Mouse (Mus musculus): ENCODE measurements around the gene Tpgs1. TPM values are rescaled to one million over a fixed set of nuclear protein-coding genes. Genes with fewer than 3 reads are reported as not detected.

Tpgs1 gene
- 153 and 198 TPM in 2 replicates for polyA plus RNA-seq (2021; fragmentation: Nextera tagmentation)
- long read RNA-seq, experiment 1, transcript Tpgs1-201 (2 exons, 1,143 nt): major isoform, 187 of 195 reads
- long read RNA-seq, experiment 1, partial matches to known transcripts: 0 of 195 reads
- long read RNA-seq, experiment 1, other reads (novel, unspliced or antisense): 5 of 195 reads
- long read RNA-seq, experiment 2, transcript Tpgs1-201 (2 exons, 1,143 nt): major isoform, 225 of 253 reads
- long read RNA-seq, experiment 2, transcript Tpgs1-202 (2 exons, 368 nt): minor isoform, 5 of 253 reads
- long read RNA-seq, experiment 2, partial matches to known transcripts: 0 of 253 reads
- long read RNA-seq, experiment 2, other reads (novel, unspliced or antisense): 21 of 253 reads

DNA sequence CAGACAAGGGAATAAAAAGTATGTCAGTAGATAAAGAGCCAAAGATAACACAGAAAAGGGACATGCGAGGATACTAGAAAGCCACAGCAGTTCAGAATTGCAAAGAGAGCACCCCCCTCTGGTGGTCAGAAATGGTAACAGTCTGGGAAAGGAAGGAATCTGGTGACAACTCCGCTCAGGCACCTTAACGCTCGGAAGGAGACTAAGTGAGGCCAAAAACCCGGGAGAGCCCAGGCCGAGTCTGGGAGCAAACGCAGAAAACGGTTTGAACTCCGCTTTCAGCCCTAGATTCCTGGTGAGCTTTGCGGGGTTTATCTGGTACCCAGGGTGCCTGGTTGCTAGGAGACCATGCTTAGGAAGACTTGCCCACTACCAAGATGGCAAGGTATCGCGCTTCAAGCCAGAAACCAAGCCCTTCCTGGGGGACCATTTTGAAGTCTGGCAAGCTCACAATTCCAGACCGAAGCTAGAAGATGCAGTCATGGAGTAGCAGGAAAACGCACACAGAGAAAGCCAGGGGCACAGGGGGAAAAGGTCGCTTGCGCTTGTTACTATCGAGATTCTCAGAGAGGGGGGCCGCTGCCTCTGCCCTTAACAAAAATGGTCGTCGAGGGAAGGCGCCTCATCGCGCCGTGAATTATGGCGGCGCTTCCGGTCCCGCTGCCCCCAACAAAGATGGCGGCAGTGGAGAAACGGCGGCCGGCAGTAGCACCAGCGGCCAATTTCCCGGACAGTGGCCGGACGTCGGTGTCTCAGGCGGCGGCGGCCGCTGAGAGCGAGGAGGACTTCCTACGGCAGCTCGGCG, at the start of gene Tpgs1:
Gene Tpgs1 (plus strand): TSS at position 599 of the 805 bp plus-strand sequence.

DNA sequence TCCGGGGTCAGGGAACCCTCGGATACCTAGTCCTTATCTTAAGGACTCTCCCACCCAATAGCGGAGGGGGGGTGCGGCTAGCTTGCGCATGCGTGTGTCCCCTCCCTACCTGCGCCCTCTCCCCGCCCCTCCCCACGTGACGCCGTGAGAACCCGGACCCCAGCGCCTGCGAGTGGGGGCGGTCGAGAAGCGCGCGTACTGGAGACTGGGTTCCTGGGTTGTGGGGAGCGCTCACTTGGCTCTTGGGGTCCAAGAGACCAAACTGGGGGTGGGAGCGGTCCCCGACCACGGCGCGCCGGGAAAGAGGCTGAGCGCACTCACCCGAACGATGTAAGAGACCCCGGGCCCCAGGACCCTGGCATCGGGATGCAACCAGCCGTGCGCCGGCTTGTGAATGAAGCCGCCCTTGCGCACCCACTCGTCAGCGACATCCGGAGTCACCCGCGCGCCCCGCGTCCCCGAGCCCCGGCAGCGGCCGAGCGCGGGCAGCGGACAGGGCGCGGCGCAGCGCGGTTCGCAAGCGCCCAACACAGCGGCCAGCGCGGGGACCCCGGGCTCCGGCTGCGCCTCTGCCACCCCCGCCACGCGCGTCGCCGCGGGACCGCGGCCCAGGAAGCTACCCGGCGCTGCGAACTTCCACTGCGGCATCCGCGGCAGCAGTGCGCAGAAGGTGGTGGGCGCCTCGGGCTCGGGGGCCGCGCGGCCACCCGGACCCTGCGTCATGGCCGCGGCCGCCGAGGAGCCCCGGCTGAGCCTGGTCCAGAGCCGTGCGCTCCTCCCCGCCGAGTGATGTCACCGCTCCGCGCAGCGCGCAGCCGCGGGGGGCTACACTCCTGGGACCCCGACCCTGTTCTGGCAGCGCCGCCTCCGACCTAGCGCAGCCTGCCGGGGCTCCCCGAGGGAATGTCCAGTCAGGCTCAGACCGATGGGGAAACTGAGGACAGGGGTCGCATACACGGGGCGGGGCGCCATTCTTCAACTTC, 31.8 kb upstream of the Tpgs1 start, which contains the start of gene Shc2:
Gene Shc2 (minus strand): TSS at position 791 of the 983 bp plus-strand sequence.

GRCm38 (mm10) chr10:79645711-79646110, 23.5 kb upstream of the Tpgs1 start, which contains the start of gene Odf3l2:
TSS of gene Odf3l2 (minus strand) at chr10:79645738.

DNA sequence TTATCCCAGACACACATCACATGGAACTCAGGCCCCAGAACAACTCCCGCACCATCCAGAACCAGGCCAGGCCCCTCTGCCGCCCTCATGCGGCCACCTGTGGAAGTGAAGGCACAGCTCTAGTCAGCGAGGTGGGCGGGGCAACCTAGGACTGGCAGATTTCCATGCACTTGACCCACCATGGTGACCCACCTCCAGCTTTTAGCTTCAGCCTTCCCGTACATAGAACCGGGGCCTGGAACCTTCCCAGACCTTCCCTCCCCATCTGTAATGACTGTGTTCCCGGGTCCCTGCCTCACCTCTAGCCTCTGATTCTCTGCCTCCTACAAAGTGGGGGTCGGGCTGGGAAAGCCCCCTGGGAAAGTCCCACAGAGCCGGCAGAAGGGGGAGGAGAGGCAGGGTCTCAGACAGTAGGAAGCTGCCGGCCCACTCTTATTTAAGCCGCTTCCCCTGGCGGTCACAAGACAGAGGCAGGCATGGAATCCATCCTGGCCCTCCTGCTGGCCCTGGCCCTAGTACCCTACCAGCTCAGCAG, 5.0 kb upstream of the Tpgs1 start, which contains the start of gene Madcam1:
Gene Madcam1 (plus strand): TSS at position 429 of the 535 bp plus-strand sequence.

GRCm38 (mm10) chr10:79681591-79682245, 12.5 kb downstream of the Tpgs1 start, which contains the start of gene Cdc34:
TSS of gene Cdc34 (plus strand) at chr10:79682195.

GRCm38 (mm10) chr10:79688720-79689119, 19.6 kb downstream of the Tpgs1 start, which contains the start of gene Gzmm:
TSS of gene Gzmm (plus strand) at chr10:79689020.

DNA sequence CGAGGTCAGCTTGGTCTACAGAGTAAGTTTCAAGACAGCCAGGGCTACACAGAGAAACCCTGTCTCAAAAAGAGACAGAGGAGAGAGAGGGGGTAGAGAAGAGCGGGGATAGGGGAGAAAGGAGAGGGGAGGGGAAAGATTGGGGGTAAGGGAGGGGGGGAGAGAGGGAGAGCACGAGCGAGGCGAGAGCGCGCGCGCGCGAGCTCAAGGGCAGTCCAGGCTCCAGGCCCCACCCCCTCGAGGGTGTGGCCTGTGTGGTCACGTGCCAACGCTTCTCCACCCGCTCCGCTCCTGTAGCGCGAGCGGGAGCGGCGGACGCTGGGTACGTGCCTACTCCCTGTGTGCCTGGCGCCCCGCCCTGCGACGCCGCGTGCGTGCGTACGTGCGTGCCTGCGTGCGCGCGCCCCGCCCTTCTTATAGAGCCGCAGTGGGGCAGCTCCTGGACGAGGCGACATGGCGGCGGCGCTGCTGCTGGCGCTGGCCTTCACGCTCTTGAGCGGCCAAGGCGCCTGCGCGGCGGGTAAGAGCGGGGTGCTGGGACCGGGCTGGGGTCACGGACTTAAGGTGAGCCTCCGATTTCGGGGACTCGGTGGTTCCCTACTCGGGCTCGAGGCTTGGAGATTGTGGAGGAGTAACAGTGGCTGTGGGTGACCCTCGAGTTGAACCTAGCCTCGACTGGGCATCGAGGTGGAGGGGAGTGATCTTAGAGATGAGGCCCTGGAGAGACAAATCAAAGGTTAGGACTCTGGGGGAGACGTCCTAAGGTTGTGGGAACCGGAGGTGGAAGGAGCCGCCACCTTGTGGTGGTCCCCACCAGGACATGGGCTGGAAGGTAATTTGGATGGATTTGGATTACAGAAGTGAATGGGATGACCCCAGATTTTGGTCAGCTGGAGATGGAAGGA, 35.1 kb downstream of the Tpgs1 start, which contains the start of gene Bsg:
Gene Bsg (plus strand): TSS at position 427 of the 905 bp plus-strand sequence.

DNA sequence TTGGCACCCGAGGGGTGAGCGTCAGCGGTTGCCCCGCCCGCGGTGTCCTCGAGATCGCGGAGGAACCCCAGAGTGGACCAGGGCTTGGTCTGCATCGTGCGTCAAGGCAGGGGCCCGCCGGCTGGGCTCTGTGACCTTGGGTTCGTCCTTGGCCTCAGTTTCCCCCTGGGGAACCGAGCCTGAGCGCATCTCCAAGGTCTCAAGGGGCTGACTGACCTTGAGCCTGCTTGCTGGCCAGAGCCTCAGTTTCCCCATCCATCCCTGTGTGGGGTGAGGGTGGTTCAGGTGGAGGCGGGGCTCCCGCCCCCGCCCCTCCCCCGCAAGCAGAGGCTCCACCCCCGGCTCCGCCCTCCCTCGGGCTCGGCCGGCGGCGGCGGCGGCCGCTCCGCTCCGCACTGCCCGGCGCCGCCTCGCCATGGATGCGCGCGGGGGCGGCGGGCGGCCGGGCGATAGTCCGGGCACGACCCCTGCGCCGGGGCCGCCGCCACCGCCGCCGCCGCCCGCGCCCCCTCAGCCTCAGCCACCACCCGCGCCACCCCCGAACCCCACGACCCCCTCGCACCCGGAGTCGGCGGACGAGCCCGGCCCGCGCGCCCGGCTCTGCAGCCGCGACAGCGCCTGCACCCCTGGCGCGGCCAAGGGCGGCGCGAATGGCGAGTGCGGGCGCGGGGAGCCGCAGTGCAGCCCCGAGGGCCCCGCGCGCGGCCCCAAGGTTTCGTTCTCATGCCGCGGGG, 47.3 kb downstream of the Tpgs1 start, which contains the start of gene Hcn2:
Gene Hcn2 (plus strand): TSS at position 381 of the 734 bp plus-strand sequence.

Other genes starting within 250 kb of the Tpgs1 start
- not detected in 2 replicates for gene Vmn2r83, start 200.6 kb upstream of the Tpgs1 start, polyA plus RNA-seq (2021; fragmentation: Nextera tagmentation)
- 6.0 and 8.3 TPM in 2 replicates for gene Plpp2, start 135.6 kb upstream of the Tpgs1 start, polyA plus RNA-seq (2021; fragmentation: Nextera tagmentation)
- gene Mier2, start 114.2 kb upstream of the Tpgs1 start, polyA plus RNA-seq (2021; fragmentation: Nextera tagmentation): 23.5 and 23.7 TPM in 2 replicates
- 1.4 and 2.3 TPM in 2 replicates for gene Theg, start 82.0 kb upstream of the Tpgs1 start, polyA plus RNA-seq (2021; fragmentation: Nextera tagmentation)
- gene C2cd4c, start 55.3 kb upstream of the Tpgs1 start, polyA plus RNA-seq (2021; fragmentation: Nextera tagmentation): 0.83 and 1.3 TPM in 2 replicates
- 2.0 and 14.5 TPM in 2 replicates for gene Shc2, start 31.5 kb upstream of the Tpgs1 start, polyA plus RNA-seq (2021; fragmentation: Nextera tagmentation)
- gene Odf3l2, start 23.6 kb upstream of the Tpgs1 start, polyA plus RNA-seq (2021; fragmentation: Nextera tagmentation): 0.27 and 0.31 TPM in 2 replicates
- not detected in 2 replicates for gene Madcam1, start 4.8 kb upstream of the Tpgs1 start, polyA plus RNA-seq (2021; fragmentation: Nextera tagmentation)
- 20.2 and 34.0 TPM in 2 replicates for gene Cdc34, start 12.8 kb downstream of the Tpgs1 start, polyA plus RNA-seq (2021; fragmentation: Nextera tagmentation)
- gene Gzmm, start 19.7 kb downstream of the Tpgs1 start, polyA plus RNA-seq (2021; fragmentation: Nextera tagmentation): 0.33 and 0.59 TPM in 2 replicates
- gene Bsg, start 35.1 kb downstream of the Tpgs1 start, polyA plus RNA-seq (2021; fragmentation: Nextera tagmentation): 1,192 and 1,209 TPM in 2 replicates
- gene Hcn2, start 47.3 kb downstream of the Tpgs1 start, polyA plus RNA-seq (2021; fragmentation: Nextera tagmentation): 2.8 and 11.0 TPM in 2 replicates
- gene Polrmt, start 77.2 kb downstream of the Tpgs1 start, polyA plus RNA-seq (2021; fragmentation: Nextera tagmentation): 16.1 and 23.3 TPM in 2 replicates
- gene Fgf22, start 85.7 kb downstream of the Tpgs1 start, polyA plus RNA-seq (2021; fragmentation: Nextera tagmentation): 5.9 and 7.2 TPM in 2 replicates
- gene Rnf126, start 97.6 kb downstream of the Tpgs1 start, polyA plus RNA-seq (2021; fragmentation: Nextera tagmentation): 8.2 and 82.8 TPM in 2 replicates
- gene Fstl3, start 107.9 kb downstream of the Tpgs1 start, polyA plus RNA-seq (2021; fragmentation: Nextera tagmentation): 1.2 and 1.8 TPM in 2 replicates
- 1.1 and 2.3 TPM in 2 replicates for gene Prss57, start 121.6 kb downstream of the Tpgs1 start, polyA plus RNA-seq (2021; fragmentation: Nextera tagmentation)
- gene Palm, start 124.2 kb downstream of the Tpgs1 start, polyA plus RNA-seq (2021; fragmentation: Nextera tagmentation): 53.6 and 165 TPM in 2 replicates
- 0.13 and 0.25 TPM in 2 replicates for gene Misp, start 151.6 kb downstream of the Tpgs1 start, polyA plus RNA-seq (2021; fragmentation: Nextera tagmentation)
- gene Ptbp1, start 185.1 kb downstream of the Tpgs1 start, polyA plus RNA-seq (2021; fragmentation: Nextera tagmentation): 15.2 and 16.7 TPM in 2 replicates
- gene Prtn3, start 205.1 kb downstream of the Tpgs1 start, polyA plus RNA-seq (2021; fragmentation: Nextera tagmentation): 5.8 and 7.2 TPM in 2 replicates
- gene Plppr3, start 205.3 kb downstream of the Tpgs1 start, polyA plus RNA-seq (2021; fragmentation: Nextera tagmentation): 33.9 and 47.5 TPM in 2 replicates
- not detected in 2 replicates for gene Elane, start 216.9 kb downstream of the Tpgs1 start, polyA plus RNA-seq (2021; fragmentation: Nextera tagmentation)
- gene Cfd, start 221.5 kb downstream of the Tpgs1 start, polyA plus RNA-seq (2021; fragmentation: Nextera tagmentation): not detected in 2 replicates
- 30.8 and 51.7 TPM in 2 replicates for gene Med16, start 239.6 kb downstream of the Tpgs1 start, polyA plus RNA-seq (2021; fragmentation: Nextera tagmentation)
- gene Gm26602, start 241.5 kb downstream of the Tpgs1 start, polyA plus RNA-seq (2021; fragmentation: Nextera tagmentation): not detected in 2 replicates
- 4.6 and 5.7 TPM in 2 replicates for gene Kiss1r, start 247.6 kb downstream of the Tpgs1 start, polyA plus RNA-seq (2021; fragmentation: Nextera tagmentation)